Mouse (Mus musculus) CH12.LX (cell line): ENCODE data around the gene Cmip.

Experiments used
- CTCF ChIP-seq, 2 experiments: IDR thresholded peaks in 1 of 2; conservative IDR thresholded peaks in 1 of 2; 2 replicates each; pipeline ENCODE4 v1.5.1; 2011 to 2012; ENCODE audit warnings: low read depth in 2 of 2, low read length in 2 of 2, improper control_type of control experiment in 1 of 2, inconsistent platforms in 1 of 2, mild to moderate bottlenecking in 1 of 2, moderate library complexity in 1 of 2
- ELF1 ChIP-seq: IDR thresholded peaks from 2 replicates; pipeline ENCODE4 v1.6.1; 2014; ENCODE audit warnings: low read depth, mild to moderate bottlenecking, inconsistent platforms, low read length, improper control_type of control experiment
- EP300 ChIP-seq: IDR thresholded peaks from 2 replicates; pipeline ENCODE4 v1.6.1; 2011; ENCODE audit warnings: low read length, improper control_type of control experiment
- KAT2A ChIP-seq: IDR thresholded peaks from 2 replicates; pipeline ENCODE4 v1.6.1; 2012; ENCODE audit warnings: low read length, improper control_type of control experiment, inconsistent platforms; ENCODE audit not compliant: insufficient replicate concordance
- MAX ChIP-seq: IDR thresholded peaks from 2 replicates; pipeline ENCODE4 v1.6.1; 2011; ENCODE audit warnings: low read length, improper control_type of control experiment
- NRF1 ChIP-seq: IDR thresholded peaks from 2 replicates; pipeline ENCODE4 v1.6.1; 2014; ENCODE audit warnings: low read depth, mild to moderate bottlenecking, inconsistent platforms, low read length, improper control_type of control experiment, moderate library complexity
- POLR2A ChIP-seq: IDR thresholded peaks from 2 replicates; pipeline ENCODE4 v1.6.1; 2011; ENCODE audit warnings: low read depth, mild to moderate bottlenecking, improper control_type of control experiment, low read length
- RAD21 ChIP-seq: IDR thresholded peaks from 2 replicates; pipeline ENCODE4 v1.6.1; 2011; ENCODE audit warnings: low read depth, mild to moderate bottlenecking, low read length, improper control_type of control experiment, moderate library complexity
- USF2 ChIP-seq: conservative IDR thresholded peaks from 2 replicates; pipeline ENCODE4 v1.6.1; 2011; ENCODE audit warnings: low read depth, low read length, improper control_type of control experiment
- ZKSCAN1 ChIP-seq: IDR thresholded peaks from 2 replicates; pipeline ENCODE4 v1.6.1; 2012; ENCODE audit warnings: low read depth, inconsistent platforms, low read length, improper control_type of control experiment, borderline replicate concordance

- TF ChIP-seq USF2 (no peak), POLR2A (no peak), EP300 (no peak), NRF1 (no peak), CTCF (conservative IDR thresholded peaks at IDR 0.05 in 1 of 2, IDR thresholded peaks at IDR 0.05 in 1 of 2; ENCODE audit: low read depth in 2 of 2, low read length in 2 of 2) (no peak), ZKSCAN1 (no peak), RAD21 (no peak), MAX (no peak), ELF1 (no peak), KAT2A (no peak)
Measured at GRCm38 (mm10) chr8:117363291-117363690, 106.4 kb downstream of the Cmip start.
